Mouse (Mus musculus) midbrain, embryonic 13.5 days (tissue): Measurements from ENCODE around the gene S100a2. TPM values are rescaled to one million over a fixed set of nuclear protein-coding genes. Genes with fewer than 3 reads are reported as not detected.

ENCODE experiments used
- ATAC-seq: fragments of 200-750 bp; cut with Nextera tagmentation; 2 replicates; pipeline ENCODE4 v1.8.0; 2017; ENCODE audit warnings: mild to moderate bottlenecking, moderate TSS enrichment, moderate library complexity
- H3K27ac ChIP-seq: fragments of 300-500 bp; sonication (generic); 2 replicates; pipeline ENCODE4 v1.5.1; 2015; ENCODE audit warnings: inconsistent platforms, mild to moderate bottlenecking, moderate library complexity
- H3K27me3 ChIP-seq: fragments of 300-500 bp; sonication (generic); 2 replicates; pipeline ENCODE4 v1.6.1; 2015; ENCODE audit warnings: mild to moderate bottlenecking, inconsistent platforms
- H3K36me3 ChIP-seq: fragments of 300-500 bp; sonication (generic); 2 replicates; pipeline ENCODE4 v1.6.1; 2015; ENCODE audit warnings: mild to moderate bottlenecking, inconsistent platforms
- H3K4me1 ChIP-seq: fragments of 300-500 bp; sonication (generic); replicated peaks from 2 replicates; pipeline ENCODE4 v1.6.1; 2015; ENCODE audit warnings: inconsistent platforms
- H3K4me2 ChIP-seq: fragments of 300-500 bp; sonication (generic); replicated peaks from 2 replicates; pipeline ENCODE4 v1.6.1; 2015; ENCODE audit warnings: moderate library complexity, mild to moderate bottlenecking, inconsistent platforms
- H3K4me3 ChIP-seq: fragments of 300-500 bp; sonication (generic); replicated peaks from 2 replicates; pipeline ENCODE4 v1.5.1; 2015; ENCODE audit warnings: mild to moderate bottlenecking, inconsistent platforms
- H3K9ac ChIP-seq: fragments of 300-500 bp; sonication (generic); replicated peaks from 2 replicates; pipeline ENCODE4 v1.6.1; 2015; ENCODE audit warnings: mild to moderate bottlenecking, inconsistent platforms
- H3K9me3 ChIP-seq: fragments of 300-500 bp; sonication (generic); 2 replicates; pipeline ENCODE4 v1.6.1; 2016; ENCODE audit warnings: mild to moderate bottlenecking, inconsistent platforms
- WGBS: fragments of 180-500 bp; shearing (Covaris S2); methylation state at CpG from one replicate; pipeline ENCODE4 v1.1.7; 2015; 5-methylcytosine and 5-hydroxymethylcytosine counted together
- polyA plus RNA-seq: library from polyadenylated mRNA; unstranded; fragments of >200 nt; fragmentation: Nextera tagmentation; extraction: Ambion mirVana; gene quantifications from 2 replicates; pipeline ENCODE4 v1.2.1, GENCODE M21; 2015

The S100a2 gene
- polyA plus RNA-seq, 1 experiment from 2014 or later = not detected

DNA sequence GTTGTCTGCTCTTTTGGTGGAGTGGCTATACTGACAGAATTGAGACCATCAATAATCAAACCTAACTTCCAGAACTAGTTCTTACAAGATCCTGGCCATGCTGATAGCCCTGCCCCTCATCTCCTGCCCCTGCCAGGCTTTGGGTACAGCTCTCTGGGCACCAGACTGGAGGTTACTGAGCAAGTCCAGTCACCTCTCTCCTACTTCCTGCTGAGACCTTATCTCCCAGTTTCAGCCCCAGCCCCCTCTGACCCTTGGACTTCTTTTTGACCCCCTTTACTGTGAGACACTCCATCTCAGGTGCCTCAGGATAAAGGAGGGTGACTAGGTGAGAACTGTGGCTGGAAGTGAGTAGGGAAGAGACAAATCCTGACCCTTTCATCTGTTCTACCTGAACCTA, 19.1 kb downstream of the S100a2 start:
- no peaks in the 10 kb centered on the region for H3K9me3 ChIP-seq
- H3K4me1 ChIP-seq = peaks cover 7% of the 10 kb centered on the region
- no peak for ATAC-seq
- H3K27ac ChIP-seq = no peak overlapping the region
- H3K4me2 ChIP-seq = no peak overlapping the region
- H3K4me3 ChIP-seq = no peak overlapping the region
- peaks cover 4% of the 10 kb centered on the region for H3K27me3 ChIP-seq
- no peak overlapping the region for H3K9ac ChIP-seq
- no peaks in the 10 kb centered on the region for H3K36me3 ChIP-seq

DNA sequence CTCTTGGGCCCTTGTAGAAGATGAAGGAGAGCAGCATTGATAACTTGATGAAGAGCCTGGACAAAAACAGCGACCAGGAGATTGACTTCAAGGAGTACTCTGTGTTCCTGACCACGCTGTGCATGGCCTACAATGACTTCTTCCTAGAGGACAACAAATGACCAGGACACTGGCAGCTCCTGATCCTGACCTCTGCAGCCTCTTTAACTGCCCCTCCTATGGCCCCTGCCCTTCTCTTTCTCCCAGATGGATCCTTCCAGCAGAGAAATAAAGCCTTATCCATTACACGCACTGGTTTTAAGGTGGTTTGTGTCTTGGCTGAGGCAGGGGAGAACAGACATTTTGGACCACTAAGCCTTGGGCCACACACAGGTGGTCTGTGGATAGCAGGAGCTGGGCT, 21.4 kb downstream of the S100a2 start:
- H3K27ac ChIP-seq = no peak overlapping the region
- H3K4me1 ChIP-seq = peaks cover 7% of the 10 kb centered on the region
- WGBS = 83% methylated on average over 3 of the region's 3 CpGs
- no peak overlapping the region for H3K4me2 ChIP-seq
- H3K27me3 ChIP-seq = peaks cover 10% of the 10 kb centered on the region
- no peak overlapping the region for H3K9ac ChIP-seq
- no peak for ATAC-seq
- H3K4me3 ChIP-seq = no peak overlapping the region
- H3K36me3 ChIP-seq = no peaks in the 10 kb centered on the region
- H3K9me3 ChIP-seq = no peaks in the 10 kb centered on the region

DNA sequence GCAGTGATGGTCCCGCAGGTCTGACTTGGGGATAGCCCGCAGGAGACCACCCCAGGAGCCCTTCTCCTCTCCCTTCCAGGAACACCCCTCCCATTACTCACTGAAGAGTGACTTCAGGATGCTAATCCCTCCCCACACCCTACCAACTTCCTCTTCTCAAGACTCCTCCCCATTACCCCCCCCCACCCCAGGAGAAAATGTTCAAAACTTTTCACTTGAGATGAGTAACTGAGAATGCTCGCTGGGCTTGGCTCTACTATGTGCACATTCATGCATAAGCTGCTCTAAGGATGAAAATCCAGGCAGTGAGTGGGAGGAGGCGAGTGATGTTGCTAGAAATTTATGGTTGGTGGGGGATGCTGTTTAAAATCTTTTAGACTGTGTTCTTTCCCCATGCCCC, 22.0 kb downstream of the S100a2 start:
- Histone ChIP-seq H3K36me3 (no peaks in the 10 kb centered on the region), H3K4me1 (peaks cover 7% of the 10 kb centered on the region), H3K9me3 (no peaks in the 10 kb centered on the region), H3K4me3 (no peak overlapping the region), H3K9ac (no peak overlapping the region), H3K4me2 (no peak overlapping the region), H3K27ac (no peak overlapping the region), H3K27me3 (peaks cover 10% of the 10 kb centered on the region)
- no peak for ATAC-seq
- 57% methylated on average over 4 of the region's 4 CpGs for WGBS

DNA sequence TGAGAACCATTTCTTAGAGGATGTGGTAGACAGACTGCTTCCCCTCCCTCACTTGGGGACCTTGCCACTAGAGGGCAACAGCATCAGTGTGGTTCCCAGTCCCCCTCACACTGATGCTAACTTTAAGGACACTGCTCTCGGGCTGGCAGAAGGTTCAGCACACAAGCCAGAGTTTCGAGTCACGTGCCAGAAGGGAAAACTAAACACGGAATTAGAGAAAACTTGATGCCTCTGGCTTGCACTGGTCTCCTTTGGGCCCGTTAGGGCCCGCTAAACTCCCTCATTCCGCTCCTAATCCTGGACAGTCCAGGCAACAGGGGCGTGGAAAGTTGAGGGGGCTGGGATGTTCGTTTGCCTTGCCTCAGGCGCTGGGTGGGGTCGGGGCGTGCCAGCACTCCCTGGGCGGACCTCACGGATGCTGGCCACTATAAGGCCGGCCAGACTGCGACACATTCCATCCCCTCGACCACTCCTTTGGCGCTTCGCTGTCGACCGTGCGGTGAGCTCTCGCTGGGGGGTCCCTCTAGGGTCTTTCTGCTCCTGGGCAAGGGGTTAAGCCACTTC, 22.8 kb downstream of the S100a2 start, which contains the start of gene S100a6:
TSS of gene S100a6 (plus strand) at position 155 of the 564 bp plus-strand sequence.
- ATAC-seq = peak; percentile 84
- under 1% methylated on average over 23 of the region's 23 CpGs for WGBS
- peaks cover 7% of the 10 kb centered on the region for H3K4me1 ChIP-seq
- H3K4me3 ChIP-seq = peak within 1 kb of the TSS; percentile 30
- no peaks in the 10 kb centered on the region for H3K9me3 ChIP-seq
- H3K4me2 ChIP-seq = peak within 1 kb of the TSS; percentile 65
- H3K9ac ChIP-seq = peak within 1 kb of the TSS; percentile 39; the same call in 1 of the 2 replicates
- no peaks in the 10 kb centered on the region for H3K36me3 ChIP-seq
- H3K27ac ChIP-seq = no peak within 1 kb of the TSS
- H3K27me3 ChIP-seq = peaks cover 10% of the 10 kb centered on the region

DNA sequence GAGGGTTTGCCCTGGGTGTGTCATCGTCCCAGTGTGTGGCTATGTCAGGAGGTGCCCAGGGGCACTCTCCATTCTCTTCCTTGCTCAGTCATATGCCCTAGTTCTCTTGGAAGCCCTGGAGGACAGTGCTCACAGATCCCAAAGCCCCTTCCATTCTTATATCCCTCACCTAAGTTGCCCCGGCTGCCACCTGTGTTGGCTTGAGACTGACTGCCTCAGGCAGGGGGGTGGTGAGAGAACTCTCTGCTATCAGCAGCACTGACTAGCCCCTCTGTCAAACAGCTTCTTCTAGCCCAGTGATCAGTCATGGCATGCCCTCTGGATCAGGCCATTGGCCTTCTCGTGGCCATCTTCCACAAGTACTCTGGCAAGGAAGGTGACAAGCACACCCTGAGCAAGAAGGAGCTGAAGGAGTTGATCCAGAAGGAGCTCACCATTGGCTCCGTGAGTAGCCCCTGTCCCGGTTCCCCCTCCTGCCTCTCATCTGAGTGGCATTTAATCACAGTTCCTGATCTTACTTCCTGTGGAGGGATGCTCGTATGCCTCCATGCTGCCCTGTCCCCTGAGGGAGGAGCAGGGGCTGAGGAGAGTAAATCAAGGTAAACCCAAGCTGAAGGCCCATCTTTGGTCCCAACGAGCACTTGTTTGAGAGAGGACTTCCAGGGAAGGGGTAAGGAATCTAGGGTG, 23.6 kb downstream of the S100a2 start:
- Histone ChIP-seq H3K9ac (no peak overlapping the region), H3K36me3 (no peaks in the 10 kb centered on the region)
- 74% methylated on average over 7 of the region's 7 CpGs for WGBS

DNA sequence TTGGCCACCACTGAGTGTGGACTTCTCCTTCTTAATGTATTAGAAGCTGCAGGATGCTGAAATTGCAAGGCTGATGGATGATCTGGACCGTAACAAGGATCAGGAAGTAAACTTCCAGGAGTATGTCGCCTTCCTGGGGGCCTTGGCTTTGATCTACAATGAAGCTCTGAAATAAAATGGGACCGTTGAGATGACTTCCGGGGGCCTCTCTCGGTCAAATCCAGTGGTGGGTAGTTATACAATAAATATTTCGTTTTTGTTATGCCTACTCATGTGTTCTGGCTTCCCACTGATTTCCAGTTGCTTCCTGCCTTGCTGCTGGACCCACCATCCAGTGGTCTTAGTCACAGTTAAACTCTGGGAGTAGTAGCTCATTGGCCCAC, 24.1 kb downstream of the S100a2 start:
- H3K4me1 ChIP-seq = peaks cover 7% of the 10 kb centered on the region
- H3K9me3 ChIP-seq = no peaks in the 10 kb centered on the region
- no peaks in the 10 kb centered on the region for H3K36me3 ChIP-seq
- no peak overlapping the region for H3K4me2 ChIP-seq
- H3K27me3 ChIP-seq = peaks cover 10% of the 10 kb centered on the region
- no peak overlapping the region for H3K9ac ChIP-seq
- H3K27ac ChIP-seq = no peak overlapping the region
- H3K4me3 ChIP-seq = no peak overlapping the region
- ATAC-seq = no peak
- 81% methylated on average over 6 of the region's 6 CpGs for WGBS

More for the DNA sequence above, 23.6 kb downstream of the S100a2 start:
- peaks cover 10% of the 10 kb centered on the region for H3K27me3 ChIP-seq
- no peak overlapping the region for H3K27ac ChIP-seq
- no peak for ATAC-seq
- H3K4me2 ChIP-seq = peak overlapping the region; percentile 65
- H3K4me3 ChIP-seq = no peak overlapping the region
- H3K4me1 ChIP-seq = peaks cover 7% of the 10 kb centered on the region
- no peaks in the 10 kb centered on the region for H3K9me3 ChIP-seq

DNA sequence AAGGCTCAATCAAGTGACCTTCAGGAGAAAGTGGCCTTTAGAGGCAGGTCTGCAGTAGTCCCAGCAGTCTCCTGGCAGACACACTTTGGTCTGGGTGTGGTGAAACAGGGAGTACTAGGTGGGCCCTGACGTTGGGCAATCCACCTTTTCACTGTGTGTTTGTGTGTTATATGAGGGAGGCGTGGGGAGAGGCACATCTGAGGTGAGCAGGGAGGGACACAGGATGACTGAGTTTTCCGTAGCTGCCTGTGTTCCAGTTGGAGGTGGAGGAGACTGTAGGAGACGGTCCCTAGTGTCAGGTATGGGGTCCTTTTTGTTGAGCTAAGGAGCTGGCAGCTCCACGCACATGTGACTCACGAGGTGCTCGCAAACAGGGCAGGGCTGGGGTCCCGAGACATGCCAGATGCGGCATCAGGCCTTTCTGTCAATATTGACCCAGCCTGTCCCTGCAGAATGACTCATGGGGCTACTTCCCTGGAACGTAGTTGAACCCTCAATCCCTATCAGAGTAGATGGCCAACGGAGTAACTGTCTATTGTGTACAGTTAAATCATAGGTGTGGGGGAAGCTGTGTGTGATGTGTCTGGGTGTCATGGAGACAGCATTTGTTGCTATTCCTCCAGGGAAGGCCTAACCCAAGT, 24.7 kb downstream of the S100a2 start:
- H3K4me1 ChIP-seq = peaks cover 7% of the 10 kb centered on the region
- ATAC-seq = no peak
- no peak overlapping the region for H3K4me3 ChIP-seq
- H3K4me2 ChIP-seq = no peak overlapping the region
- WGBS = 87% methylated on average over 11 of the region's 11 CpGs
- H3K27me3 ChIP-seq = peaks cover 10% of the 10 kb centered on the region
- no peak overlapping the region for H3K9ac ChIP-seq
- H3K27ac ChIP-seq = no peak overlapping the region
- no peaks in the 10 kb centered on the region for H3K9me3 ChIP-seq
- no peaks in the 10 kb centered on the region for H3K36me3 ChIP-seq

DNA sequence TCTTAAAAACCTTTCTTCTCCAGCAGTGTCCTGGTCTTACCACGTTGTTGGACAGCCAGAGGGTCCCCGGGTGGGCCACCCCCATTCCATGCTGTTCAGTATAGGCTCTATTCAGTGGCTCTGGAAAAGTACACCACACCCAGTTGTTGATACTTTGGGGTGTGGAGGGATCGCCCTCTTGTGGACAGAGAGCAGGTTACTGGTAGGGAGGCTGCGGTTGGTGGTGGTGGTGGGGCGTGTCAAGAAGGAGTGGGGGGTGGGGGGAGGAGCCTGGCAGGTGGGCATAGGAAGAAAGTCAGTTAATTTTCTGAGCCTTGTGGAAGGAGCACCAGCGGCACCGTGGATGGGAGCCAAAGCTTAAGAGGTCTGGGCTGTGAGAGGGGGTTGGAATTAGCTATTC, 25.4 kb downstream of the S100a2 start:
- H3K9ac ChIP-seq = no peak overlapping the region
- ATAC-seq = peak; percentile 53
- H3K9me3 ChIP-seq = no peaks in the 10 kb centered on the region
- no peak overlapping the region for H3K4me2 ChIP-seq
- H3K27ac ChIP-seq = no peak overlapping the region
- H3K4me3 ChIP-seq = no peak overlapping the region
- peaks cover 10% of the 10 kb centered on the region for H3K27me3 ChIP-seq
- peaks cover 7% of the 10 kb centered on the region for H3K4me1 ChIP-seq
- WGBS = 10% methylated on average over 7 of the region's 7 CpGs
- H3K36me3 ChIP-seq = no peaks in the 10 kb centered on the region

DNA sequence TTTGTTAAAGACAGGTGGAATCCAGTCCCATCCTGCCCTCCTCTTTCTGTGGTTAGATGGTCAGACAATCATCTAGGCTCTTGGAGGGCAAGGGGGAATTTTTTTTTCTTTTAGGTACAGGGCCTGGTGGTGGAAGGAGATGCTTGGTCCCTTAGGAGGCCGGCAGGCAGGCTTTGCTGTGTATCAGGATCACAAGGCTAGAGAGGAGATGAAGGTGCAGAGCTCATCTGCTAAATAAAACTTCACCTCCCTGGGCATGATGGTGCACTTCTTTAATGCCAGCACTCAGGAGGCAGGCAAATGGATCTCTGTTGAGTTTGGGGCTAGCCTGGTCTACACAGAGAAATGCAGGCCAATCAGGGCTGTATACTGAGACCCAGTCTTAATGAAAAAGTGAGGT, 25.9 kb downstream of the S100a2 start:
- H3K4me2 ChIP-seq = no peak overlapping the region
- WGBS = 83% methylated on average over 1 of the region's 1 CpGs
- no peak overlapping the region for H3K4me3 ChIP-seq
- H3K27me3 ChIP-seq = peaks cover 10% of the 10 kb centered on the region
- H3K36me3 ChIP-seq = no peaks in the 10 kb centered on the region
- H3K27ac ChIP-seq = no peak overlapping the region
- no peaks in the 10 kb centered on the region for H3K9me3 ChIP-seq
- H3K4me1 ChIP-seq = peaks cover 7% of the 10 kb centered on the region
- ATAC-seq = no peak
- no peak overlapping the region for H3K9ac ChIP-seq

DNA sequence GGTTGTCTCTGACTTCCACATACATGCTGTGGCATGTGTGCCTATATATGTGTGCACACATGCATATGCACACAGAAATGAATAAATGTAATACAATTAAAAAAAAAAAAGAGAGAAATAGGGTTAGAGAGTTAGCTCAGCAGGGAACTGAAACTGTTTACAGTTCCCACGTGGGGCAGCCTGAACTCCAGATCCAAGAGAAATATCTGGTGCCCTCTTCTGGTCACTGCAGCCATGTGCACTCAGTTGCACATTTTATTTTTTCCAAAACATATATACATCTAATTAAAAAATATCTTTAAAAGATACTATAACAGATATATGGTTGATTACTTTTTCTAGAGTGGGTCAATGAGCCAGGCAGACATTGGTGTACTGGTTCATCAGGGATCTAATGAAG, 27.5 kb downstream of the S100a2 start:
- no peak overlapping the region for H3K4me3 ChIP-seq
- 11% methylated on average over 1 of the region's 1 CpGs for WGBS

DNA sequence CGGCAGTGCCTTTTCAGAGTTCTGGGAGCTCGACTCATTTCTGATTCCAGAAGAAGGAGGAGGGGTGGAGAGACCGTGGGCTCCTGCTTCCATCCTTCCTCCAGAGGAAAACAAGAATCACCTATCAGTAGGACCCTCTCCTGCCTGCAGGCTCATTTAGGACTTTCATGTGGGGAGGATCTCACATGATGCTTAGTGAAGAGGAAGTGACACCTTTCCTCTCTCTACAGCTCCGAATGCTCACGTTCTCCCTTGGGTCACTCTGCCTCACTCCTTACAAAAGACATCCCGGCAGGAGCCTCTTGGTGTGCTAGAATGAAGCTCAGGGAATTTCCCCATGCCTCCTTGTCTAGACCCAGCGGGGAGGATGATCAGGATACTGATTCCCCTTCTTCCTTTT, 31.5 kb downstream of the S100a2 start:
- no peak for ATAC-seq
- H3K36me3 ChIP-seq = no peaks in the 10 kb centered on the region
- H3K4me3 ChIP-seq = no peak overlapping the region
- no peak overlapping the region for H3K27ac ChIP-seq
- H3K4me1 ChIP-seq = peaks cover 19% of the 10 kb centered on the region
- no peak overlapping the region for H3K9ac ChIP-seq
- H3K4me2 ChIP-seq = no peak overlapping the region
- no peaks in the 10 kb centered on the region for H3K27me3 ChIP-seq
- WGBS = 65% methylated on average over 7 of the region's 7 CpGs
- H3K9me3 ChIP-seq = no peaks in the 10 kb centered on the region

More for the DNA sequence above, 27.5 kb downstream of the S100a2 start:
- H3K36me3 ChIP-seq = no peaks in the 10 kb centered on the region
- peaks cover 10% of the 10 kb centered on the region for H3K27me3 ChIP-seq
- H3K4me1 ChIP-seq = peaks cover 7% of the 10 kb centered on the region
- no peaks in the 10 kb centered on the region for H3K9me3 ChIP-seq
- H3K4me2 ChIP-seq = no peak overlapping the region
- no peak overlapping the region for H3K9ac ChIP-seq
- H3K27ac ChIP-seq = no peak overlapping the region
- no peak for ATAC-seq

DNA sequence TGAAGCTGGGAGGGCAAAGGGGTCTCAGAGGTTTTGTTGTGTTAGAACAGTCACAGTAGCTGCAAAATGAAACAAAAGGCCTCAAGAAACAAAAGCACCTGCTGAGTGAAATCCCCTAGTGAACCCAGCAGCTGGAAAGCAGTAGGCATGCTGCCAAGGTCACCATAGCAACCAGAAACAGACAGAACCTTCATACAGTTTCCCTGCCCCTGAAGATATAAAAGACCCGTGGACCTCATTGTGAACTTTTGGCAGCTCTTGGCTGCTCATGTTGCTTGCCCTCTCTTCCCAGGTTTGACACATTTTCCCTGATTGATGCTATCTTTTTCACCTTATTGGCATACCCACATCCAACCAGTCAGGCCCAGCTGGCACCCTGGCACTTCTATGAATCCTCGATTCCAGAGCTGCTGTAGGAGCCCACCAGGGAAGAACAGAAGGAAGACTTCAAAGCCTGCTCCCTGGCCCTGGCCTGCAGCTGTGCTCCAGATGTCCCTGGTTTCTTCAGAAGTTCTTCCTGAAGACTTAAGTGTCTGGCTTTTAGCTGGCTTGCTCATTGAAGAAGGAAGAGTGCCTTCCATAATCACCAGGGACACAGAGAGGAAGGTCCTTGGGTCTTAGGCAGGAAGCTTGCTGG, 33.5 kb downstream of the S100a2 start:
- no peaks in the 10 kb centered on the region for H3K27me3 ChIP-seq
- no peaks in the 10 kb centered on the region for H3K9me3 ChIP-seq
- ATAC-seq = peak; percentile 72
- H3K27ac ChIP-seq = peak overlapping the region; percentile 67; the same call in 1 of the 2 replicates
- peaks cover 19% of the 10 kb centered on the region for H3K4me1 ChIP-seq
- no peak overlapping the region for H3K4me3 ChIP-seq
- no peaks in the 10 kb centered on the region for H3K36me3 ChIP-seq
- no peak overlapping the region for H3K4me2 ChIP-seq
- no peak overlapping the region for H3K9ac ChIP-seq
- WGBS = 8% methylated on average over 2 of the region's 2 CpGs
